Mouse (Mus musculus): ENCODE results near the gene Vcan. TPM values are rescaled to one million over a fixed set of nuclear protein-coding genes. Genes with fewer than 3 reads are reported as not detected.
A peak's percentile ranks its signal among the peaks of the same experiment; 100 is the strongest.

The Vcan gene
- polyA plus RNA-seq, 1 experiment from 2014 or later: 38.2 TPM

GRCm38 (mm10) chr13:89739696-89740242 is 2.5 kb downstream of the Vcan start:
- Histone ChIP-seq H3K4me3 (replicated peaks; ENCODE audit: low read depth, low read length) (peak overlapping the region; percentile 59), H3K4me1 (ENCODE audit: control insufficient read depth, insufficient read depth, low read length) (peaks cover 8% of the 10 kb centered on the region; the same call in 1 of the 2 replicates)
- no peak for DNase-seq

GRCm38 (mm10) chr13:89738776-89739695 is 3.3 kb downstream of the Vcan start:
- Histone ChIP-seq H3K27ac (replicated peaks; ENCODE audit: low read depth, low read length) (peak overlapping the region; percentile 70), H3K4me1 (ENCODE audit: control insufficient read depth, insufficient read depth, low read length) (peaks cover 8% of the 10 kb centered on the region; the same call in 1 of the 2 replicates), H3K9me3 (ENCODE audit: control insufficient read depth, low read length) (no peaks in the 10 kb centered on the region), H3K9ac (replicated peaks; ENCODE audit: low read length) (peak overlapping the region; percentile 56), H3K27me3 (ENCODE audit: control insufficient read depth, insufficient read depth, low read length) (peaks cover 8% of the 10 kb centered on the region; the same call in 1 of the 2 replicates), H3K4me2 (ENCODE audit: low read length) (peak overlapping the region; percentile 98), H3K36me3 (ENCODE audit: control insufficient read depth, insufficient read depth, low read length) (no peaks in the 10 kb centered on the region), H3K4me3 (replicated peaks; ENCODE audit: low read depth, low read length) (peak overlapping the region; percentile 59)
- ATAC-seq (ENCODE audit: low FRiP score, low TSS enrichment) (peak; percentile 29; the same call in 1 of the 2 replicates), DNase-seq (peak; percentile 72)
- WGBS: 2% methylated on average over 31 of the region's 31 CpGs

More at GRCm38 (mm10) chr13:89739696-89740242, 2.5 kb downstream of the Vcan start:
- H3K27me3 ChIP-seq (ENCODE audit: control insufficient read depth, insufficient read depth, low read length): peaks cover 8% of the 10 kb centered on the region; the same call in 1 of the 2 replicates
- peak overlapping the region; percentile 98 for H3K4me2 ChIP-seq (ENCODE audit: low read length)
- under 1% methylated on average over 24 of the region's 24 CpGs for WGBS
- ATAC-seq (ENCODE audit: low FRiP score, low TSS enrichment): peak; percentile 16; the same call in 1 of the 2 replicates
- peak overlapping the region; percentile 70 for H3K27ac ChIP-seq (replicated peaks; ENCODE audit: low read depth, low read length)
- no peaks in the 10 kb centered on the region for H3K36me3 ChIP-seq (ENCODE audit: control insufficient read depth, insufficient read depth, low read length)
- H3K9ac ChIP-seq (replicated peaks; ENCODE audit: low read length): peak overlapping the region; percentile 56
- H3K9me3 ChIP-seq (ENCODE audit: control insufficient read depth, low read length): no peaks in the 10 kb centered on the region

- H3K36me3 ChIP-seq (ENCODE audit: control insufficient read depth, insufficient read depth, low read length): no peaks in the 10 kb centered on the region
- ATAC-seq (ENCODE audit: low FRiP score, low TSS enrichment) (no peak), DNase-seq (no peak)
- H3K9me3 ChIP-seq (ENCODE audit: control insufficient read depth, low read length): no peaks in the 10 kb centered on the region
- peak overlapping the region; percentile 98 for H3K4me2 ChIP-seq (ENCODE audit: low read length)
- no peak overlapping the region for H3K9ac ChIP-seq (replicated peaks; ENCODE audit: low read length)
- H3K27me3 ChIP-seq (ENCODE audit: control insufficient read depth, insufficient read depth, low read length): peaks cover under 1% of the 10 kb centered on the region; the same call in 1 of the 2 replicates
- WGBS: 49% methylated on average over 2 of the region's 2 CpGs
- H3K4me3 ChIP-seq (replicated peaks; ENCODE audit: low read depth, low read length): peak overlapping the region; percentile 59; the same call in 1 of the 2 replicates
- peaks cover 8% of the 10 kb centered on the region; the same call in 1 of the 2 replicates for H3K4me1 ChIP-seq (ENCODE audit: control insufficient read depth, insufficient read depth, low read length)
- no peak overlapping the region for H3K27ac ChIP-seq (replicated peaks; ENCODE audit: low read depth, low read length)
Measured at GRCm38 (mm10) chr13:89738275-89738674, 4.0 kb downstream of the Vcan start.

- ATAC-seq (ENCODE audit: low FRiP score, low TSS enrichment) (no peak), DNase-seq (no peak)
- Histone ChIP-seq H3K36me3 (ENCODE audit: control insufficient read depth, insufficient read depth, low read length) (no peaks in the 10 kb centered on the region), H3K27ac (replicated peaks; ENCODE audit: low read depth, low read length) (no peak overlapping the region), H3K4me2 (ENCODE audit: low read length) (no peak overlapping the region), H3K9me3 (ENCODE audit: control insufficient read depth, low read length) (no peaks in the 10 kb centered on the region), H3K27me3 (ENCODE audit: control insufficient read depth, insufficient read depth, low read length) (no peaks in the 10 kb centered on the region; the same call in 1 of the 2 replicates), H3K9ac (replicated peaks; ENCODE audit: low read length) (no peak overlapping the region), H3K4me3 (replicated peaks; ENCODE audit: low read depth, low read length) (no peak overlapping the region), H3K4me1 (ENCODE audit: control insufficient read depth, insufficient read depth, low read length) (peaks cover 8% of the 10 kb centered on the region; the same call in 1 of the 2 replicates)
- 77% methylated on average over 5 of the region's 5 CpGs for WGBS
Measured at GRCm38 (mm10) chr13:89735111-89735510, 7.2 kb downstream of the Vcan start.

- ATAC-seq (ENCODE audit: low FRiP score, low TSS enrichment) (no peak), DNase-seq (no peak)
- Histone ChIP-seq H3K4me2 (ENCODE audit: low read length) (no peak overlapping the region), H3K36me3 (ENCODE audit: control insufficient read depth, insufficient read depth, low read length) (peaks cover 20% of the 10 kb centered on the region), H3K4me1 (ENCODE audit: control insufficient read depth, insufficient read depth, low read length) (no peaks in the 10 kb centered on the region), H3K27ac (replicated peaks; ENCODE audit: low read depth, low read length) (no peak overlapping the region), H3K27me3 (ENCODE audit: control insufficient read depth, insufficient read depth, low read length) (no peaks in the 10 kb centered on the region), H3K9ac (replicated peaks; ENCODE audit: low read length) (no peak overlapping the region), H3K9me3 (ENCODE audit: control insufficient read depth, low read length) (no peaks in the 10 kb centered on the region), H3K4me3 (replicated peaks; ENCODE audit: low read depth, low read length) (no peak overlapping the region)
- WGBS: 81% methylated on average over 2 of the region's 2 CpGs
Measured at GRCm38 (mm10) chr13:89726492-89726891, 15.8 kb downstream of the Vcan start.

GRCm38 (mm10) chr13:89720497-89720896 is 21.8 kb downstream of the Vcan start:
- DNase-seq (no peak), ATAC-seq (ENCODE audit: low FRiP score, low TSS enrichment) (no peak)
- no peak overlapping the region for H3K4me2 ChIP-seq (ENCODE audit: low read length)
- no peak overlapping the region for H3K4me3 ChIP-seq (replicated peaks; ENCODE audit: low read depth, low read length)
- peaks cover 20% of the 10 kb centered on the region for H3K36me3 ChIP-seq (ENCODE audit: control insufficient read depth, insufficient read depth, low read length)
- no peak overlapping the region for H3K9ac ChIP-seq (replicated peaks; ENCODE audit: low read length)
- no peaks in the 10 kb centered on the region for H3K4me1 ChIP-seq (ENCODE audit: control insufficient read depth, insufficient read depth, low read length)
- H3K9me3 ChIP-seq (ENCODE audit: control insufficient read depth, low read length): no peaks in the 10 kb centered on the region
- WGBS: 61% methylated on average over 3 of the region's 3 CpGs
- no peaks in the 10 kb centered on the region for H3K27me3 ChIP-seq (ENCODE audit: control insufficient read depth, insufficient read depth, low read length)
- H3K27ac ChIP-seq (replicated peaks; ENCODE audit: low read depth, low read length): no peak overlapping the region

GRCm38 (mm10) chr13:89709497-89710201 is 32.7 kb downstream of the Vcan start:
- Histone ChIP-seq H3K4me2 (ENCODE audit: low read length) (no peak overlapping the region), H3K27me3 (ENCODE audit: control insufficient read depth, insufficient read depth, low read length) (no peaks in the 10 kb centered on the region), H3K4me3 (replicated peaks; ENCODE audit: low read depth, low read length) (no peak overlapping the region), H3K9ac (replicated peaks; ENCODE audit: low read length) (no peak overlapping the region), H3K36me3 (ENCODE audit: control insufficient read depth, insufficient read depth, low read length) (peaks cover 21% of the 10 kb centered on the region), H3K9me3 (ENCODE audit: control insufficient read depth, low read length) (no peaks in the 10 kb centered on the region), H3K27ac (replicated peaks; ENCODE audit: low read depth, low read length) (no peak overlapping the region), H3K4me1 (ENCODE audit: control insufficient read depth, insufficient read depth, low read length) (no peaks in the 10 kb centered on the region)
- ATAC-seq (ENCODE audit: low FRiP score, low TSS enrichment): no peak
- WGBS: 88% methylated on average over 4 of the region's 4 CpGs
- no peak for DNase-seq

GRCm38 (mm10) chr13:89708151-89708927 is 34.0 kb downstream of the Vcan start:
- H3K4me3 ChIP-seq (replicated peaks; ENCODE audit: low read depth, low read length): no peak overlapping the region
- no peak overlapping the region for H3K9ac ChIP-seq (replicated peaks; ENCODE audit: low read length)
- WGBS: 88% methylated on average over 7 of the region's 7 CpGs
- no peak overlapping the region for H3K27ac ChIP-seq (replicated peaks; ENCODE audit: low read depth, low read length)
- no peak overlapping the region for H3K4me2 ChIP-seq (ENCODE audit: low read length)
- H3K27me3 ChIP-seq (ENCODE audit: control insufficient read depth, insufficient read depth, low read length): no peaks in the 10 kb centered on the region
- no peaks in the 10 kb centered on the region for H3K9me3 ChIP-seq (ENCODE audit: control insufficient read depth, low read length)
- DNase-seq (no peak), ATAC-seq (ENCODE audit: low FRiP score, low TSS enrichment) (no peak)
- peaks cover 30% of the 10 kb centered on the region for H3K36me3 ChIP-seq (ENCODE audit: control insufficient read depth, insufficient read depth, low read length)
- H3K4me1 ChIP-seq (ENCODE audit: control insufficient read depth, insufficient read depth, low read length): no peaks in the 10 kb centered on the region

All from midbrain, embryonic 14.5 days (tissue).